Mouse (Mus musculus) monocyte, adult 59 days (primary cell): Measurements from ENCODE around the gene Phf2. TPM values are rescaled to one million over a fixed set of nuclear protein-coding genes. Genes with fewer than 3 reads are reported as not detected.

Experiments
- total RNA-seq, 2 experiments: library from RNA; stranded (reverse); gene quantifications; one replicate each; pipeline ENCODE4 v1.2.4; 2023

Phf2 gene
- 10 to 100 TPM; 38.9 to 39.6 TPM for total RNA-seq

DNA sequence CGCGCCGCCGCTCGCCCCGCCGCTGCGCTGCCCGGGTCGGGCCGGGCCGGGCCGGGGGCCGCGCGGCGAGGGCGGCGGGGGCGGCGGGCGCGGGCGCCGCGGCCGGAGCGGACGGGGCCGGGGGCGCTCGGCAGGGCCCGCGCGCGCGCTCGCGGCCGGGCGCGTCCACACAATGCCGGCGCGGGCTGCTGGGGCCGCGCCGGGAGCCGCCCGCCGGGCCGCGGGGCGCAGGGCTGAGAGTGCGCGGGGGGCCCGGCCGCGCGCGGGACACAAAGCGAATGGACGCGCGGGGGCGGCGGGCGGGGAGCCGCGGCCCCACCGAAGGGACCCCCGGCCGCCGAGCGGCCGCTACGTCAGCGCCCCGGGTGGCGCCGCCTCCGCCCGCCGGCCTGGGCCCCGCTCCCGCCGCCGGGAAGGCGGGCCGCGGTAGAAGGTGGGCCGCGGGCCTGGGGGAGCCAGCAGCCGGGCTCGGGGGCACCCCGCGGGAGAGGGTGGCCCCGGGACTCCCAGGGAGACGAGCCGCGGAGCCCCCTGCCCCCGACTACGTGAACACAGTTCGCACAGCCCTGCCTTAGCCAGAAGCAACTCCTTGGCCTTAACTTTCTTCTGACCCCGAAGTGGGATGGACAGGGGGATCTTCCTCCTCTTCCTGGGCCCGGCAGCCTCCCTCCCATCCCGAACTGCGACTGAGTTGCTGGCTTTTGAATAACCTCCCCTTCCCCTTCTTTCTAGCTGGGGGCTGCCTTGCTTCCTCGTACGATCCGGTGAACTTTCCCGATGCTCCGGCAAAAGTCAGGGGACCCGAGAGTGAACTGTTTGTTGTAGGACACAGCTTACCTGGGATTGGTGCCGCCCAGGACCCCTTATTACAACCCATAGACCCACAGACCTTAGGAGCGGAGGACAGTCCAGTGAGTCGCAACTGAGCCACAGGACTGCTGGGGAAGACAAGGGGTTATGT is at the start of gene Phf2:
Gene Phf2 (minus strand): TSS at position 349 of the 961 bp plus-strand sequence.

Other genes starting within 250 kb of the Phf2 start
- 1 to 10 TPM; 1.4 to 3.3 TPM for gene Ptpdc1, start 245.5 kb downstream of the Phf2 start, total RNA-seq
- gene Barx1, start 208.1 kb downstream of the Phf2 start, total RNA-seq, result not detected
- 100 to 1,000 TPM; 149 to 151 TPM for gene Fam120a, start 96.9 kb upstream of the Phf2 start, total RNA-seq